Mouse (Mus musculus): ENCODE data around the gene Gm7971. TPM values are rescaled to one million over a fixed set of nuclear protein-coding genes. Genes with fewer than 3 reads are reported as not detected.

The Gm7971 gene
- not detected in 2 replicates for polyA plus RNA-seq (2012; rRNA removed)

GRCm38 (mm10) chr5:95594775-95595174 lies at the start of gene Gm7971:
TSS of gene Gm7971 (minus strand) at chr5:95594875.

Other genes starting within 250 kb of the Gm7971 start
- gene D5Ertd577e, start 138.1 kb downstream of the Gm7971 start, polyA plus RNA-seq (2012; rRNA removed), result not detected in 2 replicates
- not detected in 2 replicates for gene Gm3286, start 84.1 kb downstream of the Gm7971 start, polyA plus RNA-seq (2012; rRNA removed)
- gene Gm7978, start 141.3 kb upstream of the Gm7971 start, polyA plus RNA-seq (2012; rRNA removed), result not detected in 2 replicates
- gene Gm7982, start 147.1 kb upstream of the Gm7971 start, polyA plus RNA-seq (2012; rRNA removed), result not detected in 2 replicates
- not detected in 2 replicates for gene E330014E10Rik, start 181.1 kb upstream of the Gm7971 start, polyA plus RNA-seq (2012; rRNA removed)

Measured in central nervous system, embryonic 18 days (tissue).